Mouse (Mus musculus): Measurements from ENCODE around the gene Klhl33. TPM values are rescaled to one million over a fixed set of nuclear protein-coding genes. Genes with fewer than 3 reads are reported as not detected.

Gene Klhl33
- 0.58 TPM for polyA plus RNA-seq (2014; fragmentation: Illumina TruSeq; extraction: RNeasy Lipid Tissue Mini Kit (QIAGEN cat#74804); ENCODE audit: insufficient read depth, low read depth, low replicate concordance)

DNA sequence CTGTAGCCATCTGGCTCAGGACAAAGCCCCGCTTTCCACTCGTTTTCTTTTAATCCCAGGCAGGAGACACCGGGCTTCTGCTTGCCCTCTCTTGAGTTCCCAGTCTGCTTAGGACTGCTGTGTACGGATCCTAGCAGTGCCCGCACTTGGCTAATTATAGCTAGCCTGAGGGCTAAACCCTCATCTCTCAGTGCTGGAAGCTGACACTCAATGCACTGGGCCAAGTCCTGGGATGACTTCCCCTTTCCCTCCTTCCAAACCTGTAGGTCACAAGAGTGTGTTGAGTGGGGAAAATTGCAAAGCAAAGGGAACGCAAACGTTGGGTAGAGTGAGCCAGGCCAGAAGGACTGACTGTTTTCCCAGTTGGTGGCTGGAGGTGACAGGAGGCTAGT is at the start of gene Klhl33:
Gene Klhl33 (minus strand): TSS at position 134 of the 392 bp plus-strand sequence.

GRCm38 (mm10) chr14:50943932-50944667 is 46.8 kb upstream of the Klhl33 start, which contains the start of gene Gm49342:
Gene Gm49342 (plus strand): TSS chr14:50944517.

GRCm38 (mm10) chr14:50930754-50931492 is 33.6 kb upstream of the Klhl33 start, which contains the start of the genes Pip4p1 and Pnp:
Gene Pip4p1 (minus strand): TSS chr14:50930856.
Gene Pnp (plus strand): TSS chr14:50931082.

DNA sequence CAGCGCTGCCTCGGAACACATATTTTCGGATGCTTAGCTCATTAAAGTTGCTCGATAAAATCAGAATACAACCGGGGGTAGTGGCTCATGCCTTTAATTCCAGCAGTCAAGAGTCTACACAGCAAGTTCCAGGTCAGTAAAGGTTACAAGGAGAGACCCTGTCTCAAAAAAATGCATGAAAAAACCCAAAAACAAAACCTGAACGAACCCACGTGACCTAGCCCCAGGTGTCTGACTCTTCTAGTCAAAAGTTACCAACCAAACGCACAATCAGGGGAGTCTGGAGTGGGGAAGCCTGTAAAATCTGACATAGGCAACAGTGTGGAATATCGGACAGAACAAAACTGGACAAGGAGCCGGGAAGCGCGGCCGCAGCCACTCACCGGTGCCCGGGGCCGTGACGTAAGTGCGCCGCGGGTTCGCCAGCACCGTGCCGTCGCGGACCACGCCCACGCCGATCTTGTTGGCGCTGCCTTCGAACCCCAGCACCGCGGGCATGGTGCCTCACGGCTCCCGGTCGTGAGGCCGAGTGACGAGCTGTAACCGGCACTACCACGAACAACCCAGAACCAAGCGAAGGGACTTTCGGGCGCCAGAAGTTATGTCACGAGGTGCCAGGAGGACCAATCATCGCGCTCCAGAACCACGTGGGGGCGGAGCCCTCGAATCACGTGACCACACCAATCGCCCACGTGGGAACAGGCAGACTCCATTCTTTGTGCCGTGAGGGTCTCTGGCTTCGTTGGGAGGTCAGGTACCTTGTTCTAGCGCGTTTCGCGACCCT is 27.2 kb upstream of the Klhl33 start, which contains the start of the genes Osgep and Apex1:
Gene Osgep (minus strand): TSS at position 613 of the 784 bp plus-strand sequence.
Gene Apex1 (plus strand): TSS at position 688 of the 784 bp plus-strand sequence.

GRCm38 (mm10) chr14:50869889-50870804 is 27.2 kb downstream of the Klhl33 start, which contains the start of gene Tep1:
Gene Tep1 (minus strand): TSS chr14:50870560.

Other genes with a start within 250 kb of the Klhl33 start
- gene Olfr747, start 204.3 kb downstream of the Klhl33 start, polyA plus RNA-seq (2014; fragmentation: Illumina TruSeq; extraction: RNeasy Lipid Tissue Mini Kit (QIAGEN cat#74804); ENCODE audit: insufficient read depth, low read depth, low replicate concordance): not detected
- gene Olfr748, start 190.1 kb downstream of the Klhl33 start, polyA plus RNA-seq (2014; fragmentation: Illumina TruSeq; extraction: RNeasy Lipid Tissue Mini Kit (QIAGEN cat#74804); ENCODE audit: insufficient read depth, low read depth, low replicate concordance): not detected
- gene Olfr749, start 152.4 kb downstream of the Klhl33 start, polyA plus RNA-seq (2014; fragmentation: Illumina TruSeq; extraction: RNeasy Lipid Tissue Mini Kit (QIAGEN cat#74804); ENCODE audit: insufficient read depth, low read depth, low replicate concordance): not detected
- 27.1 TPM for gene Ttc5, start 112.0 kb downstream of the Klhl33 start, polyA plus RNA-seq (2014; fragmentation: Illumina TruSeq; extraction: RNeasy Lipid Tissue Mini Kit (QIAGEN cat#74804); ENCODE audit: insufficient read depth, low read depth, low replicate concordance)
- gene Ccnb1ip1, start 89.8 kb downstream of the Klhl33 start, polyA plus RNA-seq (2014; fragmentation: Illumina TruSeq; extraction: RNeasy Lipid Tissue Mini Kit (QIAGEN cat#74804); ENCODE audit: insufficient read depth, low read depth, low replicate concordance): not detected
- gene Parp2, start 89.7 kb downstream of the Klhl33 start, polyA plus RNA-seq (2014; fragmentation: Illumina TruSeq; extraction: RNeasy Lipid Tissue Mini Kit (QIAGEN cat#74804); ENCODE audit: insufficient read depth, low read depth, low replicate concordance): 18.8 TPM
- gene Tep1, start 26.9 kb downstream of the Klhl33 start, polyA plus RNA-seq (2014; fragmentation: Illumina TruSeq; extraction: RNeasy Lipid Tissue Mini Kit (QIAGEN cat#74804); ENCODE audit: insufficient read depth, low read depth, low replicate concordance): 24.0 TPM
- 62.6 TPM for gene Osgep, start 27.4 kb upstream of the Klhl33 start, polyA plus RNA-seq (2014; fragmentation: Illumina TruSeq; extraction: RNeasy Lipid Tissue Mini Kit (QIAGEN cat#74804); ENCODE audit: insufficient read depth, low read depth, low replicate concordance)
- gene Apex1, start 27.5 kb upstream of the Klhl33 start, polyA plus RNA-seq (2014; fragmentation: Illumina TruSeq; extraction: RNeasy Lipid Tissue Mini Kit (QIAGEN cat#74804); ENCODE audit: insufficient read depth, low read depth, low replicate concordance): 29.3 TPM
- 40.5 TPM for gene Pip4p1, start 33.3 kb upstream of the Klhl33 start, polyA plus RNA-seq (2014; fragmentation: Illumina TruSeq; extraction: RNeasy Lipid Tissue Mini Kit (QIAGEN cat#74804); ENCODE audit: insufficient read depth, low read depth, low replicate concordance)
- 75.4 TPM for gene Pnp, start 33.6 kb upstream of the Klhl33 start, polyA plus RNA-seq (2014; fragmentation: Illumina TruSeq; extraction: RNeasy Lipid Tissue Mini Kit (QIAGEN cat#74804); ENCODE audit: insufficient read depth, low read depth, low replicate concordance)
- 28.1 TPM for gene Gm49342, start 47.0 kb upstream of the Klhl33 start, polyA plus RNA-seq (2014; fragmentation: Illumina TruSeq; extraction: RNeasy Lipid Tissue Mini Kit (QIAGEN cat#74804); ENCODE audit: insufficient read depth, low read depth, low replicate concordance)
- 1.7 TPM for gene Pnp2, start 58.5 kb upstream of the Klhl33 start, polyA plus RNA-seq (2014; fragmentation: Illumina TruSeq; extraction: RNeasy Lipid Tissue Mini Kit (QIAGEN cat#74804); ENCODE audit: insufficient read depth, low read depth, low replicate concordance)
- gene Rnase10, start 110.2 kb upstream of the Klhl33 start, polyA plus RNA-seq (2014; fragmentation: Illumina TruSeq; extraction: RNeasy Lipid Tissue Mini Kit (QIAGEN cat#74804); ENCODE audit: insufficient read depth, low read depth, low replicate concordance): not detected
- not detected for gene Rnase9, start 144.4 kb upstream of the Klhl33 start, polyA plus RNA-seq (2014; fragmentation: Illumina TruSeq; extraction: RNeasy Lipid Tissue Mini Kit (QIAGEN cat#74804); ENCODE audit: insufficient read depth, low read depth, low replicate concordance)
- gene Rnase11, start 152.7 kb upstream of the Klhl33 start, polyA plus RNA-seq (2014; fragmentation: Illumina TruSeq; extraction: RNeasy Lipid Tissue Mini Kit (QIAGEN cat#74804); ENCODE audit: insufficient read depth, low read depth, low replicate concordance): not detected
- gene Rnase12, start 160.2 kb upstream of the Klhl33 start, polyA plus RNA-seq (2014; fragmentation: Illumina TruSeq; extraction: RNeasy Lipid Tissue Mini Kit (QIAGEN cat#74804); ENCODE audit: insufficient read depth, low read depth, low replicate concordance): not detected
- 1.1 TPM for gene Olfr750, start 176.9 kb upstream of the Klhl33 start, polyA plus RNA-seq (2014; fragmentation: Illumina TruSeq; extraction: RNeasy Lipid Tissue Mini Kit (QIAGEN cat#74804); ENCODE audit: insufficient read depth, low read depth, low replicate concordance)
- gene Rnase4, start 193.6 kb upstream of the Klhl33 start, polyA plus RNA-seq (2014; fragmentation: Illumina TruSeq; extraction: RNeasy Lipid Tissue Mini Kit (QIAGEN cat#74804); ENCODE audit: insufficient read depth, low read depth, low replicate concordance): 581 TPM
- 75.0 TPM for gene Ang, start 193.6 kb upstream of the Klhl33 start, polyA plus RNA-seq (2014; fragmentation: Illumina TruSeq; extraction: RNeasy Lipid Tissue Mini Kit (QIAGEN cat#74804); ENCODE audit: insufficient read depth, low read depth, low replicate concordance)
- gene Eddm3b, start 216.9 kb upstream of the Klhl33 start, polyA plus RNA-seq (2014; fragmentation: Illumina TruSeq; extraction: RNeasy Lipid Tissue Mini Kit (QIAGEN cat#74804); ENCODE audit: insufficient read depth, low read depth, low replicate concordance): not detected
- 18.2 TPM for gene Rnase6, start 226.4 kb upstream of the Klhl33 start, polyA plus RNA-seq (2014; fragmentation: Illumina TruSeq; extraction: RNeasy Lipid Tissue Mini Kit (QIAGEN cat#74804); ENCODE audit: insufficient read depth, low read depth, low replicate concordance)
- gene Rnase1, start 249.3 kb upstream of the Klhl33 start, polyA plus RNA-seq (2014; fragmentation: Illumina TruSeq; extraction: RNeasy Lipid Tissue Mini Kit (QIAGEN cat#74804); ENCODE audit: insufficient read depth, low read depth, low replicate concordance): not detected